Mouse (Mus musculus) embryonic facial prominence, embryonic 11.5 days (tissue): ENCODE results near the gene Ephb2. TPM values are rescaled to one million over a fixed set of nuclear protein-coding genes. Genes with fewer than 3 reads are reported as not detected.

Experiments
- ATAC-seq: fragments of 200-750 bp; cut with Nextera tagmentation; replicated peaks from 2 replicates; pipeline ENCODE4 v1.8.0; 2017; ENCODE audit warnings: low read depth; ENCODE audit not compliant: insufficient number of reproducible peaks, low FRiP score, low TSS enrichment
- DNase-seq: peaks from one replicate; pipeline ENCODE4 v3.0.0-alpha.2; 2015; ENCODE audit warnings: low spot score
- H3K27ac ChIP-seq: fragments of 300-500 bp; sonication (generic); replicated peaks from 2 replicates; pipeline ENCODE4 v1.5.1; 2014; ENCODE audit warnings: mild to moderate bottlenecking, low read depth, low read length, control low read depth
- H3K27me3 ChIP-seq: fragments of 300-500 bp; sonication (generic); 2 replicates; pipeline ENCODE4 v1.6.1; 2014; ENCODE audit warnings: mild to moderate bottlenecking, low read length, moderate library complexity, mixed read lengths; ENCODE audit not compliant: control insufficient read depth, insufficient read depth
- H3K36me3 ChIP-seq: fragments of 300-500 bp; sonication (generic); replicated peaks from 2 replicates; pipeline ENCODE4 v1.6.1; 2014; ENCODE audit warnings: low read depth, mild to moderate bottlenecking, low read length, moderate library complexity, mixed read lengths; ENCODE audit not compliant: control insufficient read depth, insufficient read depth
- H3K4me1 ChIP-seq: fragments of 300-500 bp; sonication (generic); 2 replicates; pipeline ENCODE4 v1.6.1; 2014; ENCODE audit warnings: low read length, mixed read lengths; ENCODE audit not compliant: control insufficient read depth, insufficient read depth
- H3K4me2 ChIP-seq: fragments of 300-500 bp; sonication (generic); 2 replicates; pipeline ENCODE4 v1.6.1; 2014; ENCODE audit warnings: low read depth, mild to moderate bottlenecking, control low read depth, low read length, moderate library complexity
- H3K4me3 ChIP-seq: fragments of 300-500 bp; sonication (generic); 2 replicates; pipeline ENCODE4 v1.5.1; 2014; ENCODE audit warnings: low read depth, low read length, control low read depth
- H3K9ac ChIP-seq: fragments of 300-500 bp; sonication (generic); replicated peaks from 2 replicates; pipeline ENCODE4 v1.6.1; 2014; ENCODE audit warnings: mild to moderate bottlenecking, control low read depth, low read length
- H3K9me3 ChIP-seq: fragments of 300-500 bp; sonication (generic); replicated peaks from 2 replicates; pipeline ENCODE4 v1.6.1; 2016; ENCODE audit warnings: mild to moderate bottlenecking, low read length, inconsistent platforms, mixed read lengths; ENCODE audit not compliant: control insufficient read depth
- WGBS: fragments of 180-500 bp; shearing (Covaris S2); extraction: QIAGEN DNeasy Blood & Tissue Kit; methylation state at CpG from one replicate; pipeline ENCODE4 v1.1.7; 2014; 5-methylcytosine and 5-hydroxymethylcytosine counted together
- polyA plus RNA-seq: library from polyadenylated mRNA; unstranded; fragments of >200 nt; fragmentation: Nextera tagmentation; extraction: Ambion mirVana; gene quantifications from 2 replicates; pipeline ENCODE4 v1.2.1, GENCODE M21; 2014

The Ephb2 gene
- polyA plus RNA-seq, 1 experiment from 2014 or later = 11.7 TPM

DNA sequence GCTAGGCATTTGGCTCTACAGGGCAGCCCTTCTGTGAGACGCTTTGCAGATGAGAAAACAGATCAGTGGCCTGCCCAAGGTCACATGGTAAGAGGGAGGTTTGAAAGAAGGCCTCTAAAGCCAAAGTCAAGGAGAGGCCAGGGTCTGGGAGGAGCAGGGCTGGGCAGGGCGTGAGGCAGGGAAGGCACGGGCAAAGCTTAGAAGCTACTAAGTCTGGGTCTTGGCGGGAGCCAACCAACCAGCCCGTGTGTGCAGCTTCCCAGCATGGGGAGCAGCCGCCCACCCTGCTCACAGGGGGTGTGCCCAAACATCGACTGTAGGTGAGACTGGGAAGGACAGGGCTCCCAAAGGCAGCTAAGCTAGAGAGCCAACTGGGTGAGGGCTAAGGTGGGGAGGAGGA lies 70.7 kb downstream of the Ephb2 start:
- Histone ChIP-seq H3K9ac (peak overlapping the region; percentile 25), H3K9me3 (no peaks in the 10 kb centered on the region), H3K36me3 (peaks cover 5% of the 10 kb centered on the region), H3K4me2 (no peak overlapping the region), H3K4me3 (no peak overlapping the region), H3K27ac (0 out of 2 replicates have a peak overlapping the region, but pooled peaks have one; percentile 8), H3K4me1 (peaks cover 12% of the 10 kb centered on the region), H3K27me3 (no peaks in the 10 kb centered on the region)
- DNase-seq = no peak
- no peak for ATAC-seq
- 63% methylated on average over 7 of the region's 7 CpGs for WGBS

DNA sequence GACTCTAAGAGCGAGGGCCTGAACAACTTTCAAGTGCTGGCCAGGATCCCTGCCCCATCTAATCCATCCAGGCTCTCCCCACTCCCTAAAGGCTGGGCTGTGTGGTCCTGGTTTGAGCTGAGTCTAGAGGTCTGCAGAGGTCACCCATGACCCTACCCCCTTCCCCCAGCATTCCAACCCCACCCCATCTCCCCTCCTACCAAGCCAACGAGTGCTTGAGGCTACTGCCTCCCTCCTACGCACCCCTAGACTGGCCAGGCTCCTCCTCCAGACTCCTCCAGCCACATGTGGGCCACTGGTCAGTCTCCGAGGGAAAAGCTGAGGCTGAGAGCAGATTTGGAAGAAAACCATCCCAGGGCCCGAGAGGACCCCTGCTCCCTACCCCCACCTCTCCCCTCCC lies 72.4 kb downstream of the Ephb2 start:
- H3K27ac ChIP-seq = no peak overlapping the region
- no peak overlapping the region for H3K4me3 ChIP-seq
- H3K4me2 ChIP-seq = no peak overlapping the region
- ATAC-seq (no peak), DNase-seq (no peak)
- no peak overlapping the region for H3K9ac ChIP-seq
- no peaks in the 10 kb centered on the region for H3K36me3 ChIP-seq
- WGBS = 30% methylated on average over 5 of the region's 5 CpGs
- H3K4me1 ChIP-seq = peaks cover 12% of the 10 kb centered on the region
- H3K27me3 ChIP-seq = no peaks in the 10 kb centered on the region
- no peaks in the 10 kb centered on the region for H3K9me3 ChIP-seq

DNA sequence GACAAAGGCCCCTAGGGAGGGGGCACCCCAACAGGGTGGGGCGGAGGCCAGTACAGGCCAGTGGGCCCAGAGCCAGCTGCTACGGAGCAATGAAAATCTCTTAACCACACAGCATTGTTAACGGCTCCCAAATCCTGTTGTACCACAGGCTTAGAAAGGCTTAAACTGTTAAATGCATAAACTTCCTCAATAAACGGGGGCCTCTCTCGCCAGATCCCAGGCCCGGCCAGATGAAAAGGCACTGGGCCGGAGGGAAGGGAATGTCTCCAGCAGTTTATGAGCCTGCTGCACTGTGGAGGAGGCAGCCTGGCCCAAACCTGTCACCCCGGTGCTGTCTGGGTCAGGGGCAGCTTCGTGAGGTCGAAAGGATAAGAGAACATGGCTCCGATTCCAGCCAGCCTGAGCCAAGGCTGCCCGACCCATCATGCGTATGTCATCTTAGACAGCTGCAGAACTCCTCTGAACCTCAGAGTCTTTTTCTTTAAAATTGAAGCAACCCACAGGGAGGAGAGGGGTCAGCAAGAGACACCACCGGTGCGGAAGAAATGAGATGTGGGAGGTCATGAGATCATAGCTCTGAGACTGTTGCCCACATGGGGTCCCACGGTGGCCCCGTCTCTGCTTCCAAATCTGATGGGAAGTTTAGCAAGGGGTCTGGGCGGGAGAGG lies 73.9 kb downstream of the Ephb2 start:
- Histone ChIP-seq H3K27ac (0 out of 2 replicates have a peak overlapping the region, but pooled peaks have one; percentile 9), H3K9me3 (no peaks in the 10 kb centered on the region), H3K9ac (no peak overlapping the region), H3K4me3 (no peak overlapping the region), H3K27me3 (no peaks in the 10 kb centered on the region), H3K36me3 (no peaks in the 10 kb centered on the region), H3K4me2 (no peak overlapping the region), H3K4me1 (peaks cover 21% of the 10 kb centered on the region)
- 41% methylated on average over 18 of the region's 18 CpGs for WGBS
- ATAC-seq = no peak
- no peak for DNase-seq

DNA sequence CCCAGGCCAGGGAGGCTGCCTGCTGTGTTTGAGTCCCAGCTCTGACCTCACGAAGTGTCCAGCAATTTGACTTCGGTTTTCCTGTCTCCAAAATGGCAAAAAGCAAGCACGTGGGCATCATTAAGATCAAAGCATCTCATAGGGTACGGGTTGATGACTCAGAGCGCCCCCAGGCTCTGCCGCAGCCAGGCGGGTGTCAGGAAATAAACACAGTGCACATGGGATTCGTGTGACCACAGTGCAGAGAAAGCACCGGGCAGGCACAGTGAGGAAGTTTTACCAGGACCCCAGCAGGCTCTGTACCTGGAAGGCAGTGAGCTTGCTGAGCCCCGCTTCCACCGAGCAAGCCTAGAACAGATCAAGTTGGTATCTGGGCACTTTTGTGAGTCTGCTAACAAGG lies 74.9 kb downstream of the Ephb2 start:
- Histone ChIP-seq H3K9me3 (no peaks in the 10 kb centered on the region), H3K4me2 (no peak overlapping the region), H3K4me1 (peaks cover 26% of the 10 kb centered on the region), H3K4me3 (no peak overlapping the region), H3K27me3 (no peaks in the 10 kb centered on the region), H3K36me3 (no peaks in the 10 kb centered on the region), H3K27ac (no peak overlapping the region), H3K9ac (no peak overlapping the region)
- peak; percentile 57 for DNase-seq
- ATAC-seq = no peak
- 29% methylated on average over 11 of the region's 11 CpGs for WGBS

DNA sequence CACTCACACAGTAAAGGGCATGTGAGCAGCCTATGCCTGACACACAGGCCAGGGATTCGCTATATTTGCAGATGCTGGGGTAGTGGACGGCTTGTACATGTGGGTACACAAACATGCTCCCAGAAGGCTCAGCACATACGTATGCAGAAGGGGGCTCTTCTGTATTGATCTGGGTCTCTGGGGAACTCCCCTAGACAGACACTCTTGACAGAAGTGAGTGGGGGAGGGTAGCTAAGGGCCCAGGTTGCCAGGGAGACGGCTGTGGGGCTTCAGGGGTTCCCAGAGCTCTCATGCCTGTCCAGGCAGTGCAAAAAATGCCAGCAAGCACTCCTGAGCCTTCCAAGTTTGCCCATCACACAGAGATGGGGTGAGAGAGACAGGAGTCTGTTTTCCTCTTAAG lies 78.7 kb downstream of the Ephb2 start:
- Histone ChIP-seq H3K4me2 (peak overlapping the region; percentile 10), H3K27ac (peak overlapping the region; percentile 61), H3K27me3 (no peaks in the 10 kb centered on the region), H3K9me3 (no peaks in the 10 kb centered on the region), H3K4me1 (peaks cover 25% of the 10 kb centered on the region), H3K9ac (0 out of 2 replicates have a peak overlapping the region, but pooled peaks have one; percentile 18), H3K36me3 (no peaks in the 10 kb centered on the region), H3K4me3 (no peak overlapping the region)
- ATAC-seq (0 out of 2 replicates have a peak, but pooled peaks have one; percentile 1), DNase-seq (peak; percentile 45)
- WGBS = 49% methylated on average over 4 of the region's 4 CpGs

DNA sequence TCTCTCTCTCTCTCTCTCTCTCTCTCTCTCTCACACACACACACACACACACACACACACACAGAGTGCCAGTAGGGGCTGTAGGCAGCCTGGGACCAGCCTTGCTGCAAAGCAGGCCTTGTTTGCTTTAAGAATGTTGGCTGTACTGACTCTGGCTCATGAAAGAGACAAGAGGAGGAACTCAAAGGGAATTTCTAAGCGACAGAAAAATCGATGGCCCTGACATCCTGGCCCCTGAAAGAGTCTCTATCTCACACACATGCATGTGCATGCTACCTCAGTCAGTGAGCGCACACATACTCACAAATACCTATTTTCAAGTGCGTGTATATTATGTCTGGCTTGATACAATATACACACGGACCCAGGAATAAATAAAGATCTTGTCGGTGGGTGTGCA lies 79.3 kb downstream of the Ephb2 start:
- no peak for ATAC-seq
- Histone ChIP-seq H3K9me3 (no peaks in the 10 kb centered on the region), H3K4me1 (peaks cover 20% of the 10 kb centered on the region), H3K4me3 (no peak overlapping the region), H3K27ac (peak overlapping the region; percentile 61), H3K27me3 (no peaks in the 10 kb centered on the region), H3K36me3 (no peaks in the 10 kb centered on the region), H3K4me2 (no peak overlapping the region), H3K9ac (no peak overlapping the region)
- no peak for DNase-seq
- WGBS = 55% methylated on average over 6 of the region's 6 CpGs

DNA sequence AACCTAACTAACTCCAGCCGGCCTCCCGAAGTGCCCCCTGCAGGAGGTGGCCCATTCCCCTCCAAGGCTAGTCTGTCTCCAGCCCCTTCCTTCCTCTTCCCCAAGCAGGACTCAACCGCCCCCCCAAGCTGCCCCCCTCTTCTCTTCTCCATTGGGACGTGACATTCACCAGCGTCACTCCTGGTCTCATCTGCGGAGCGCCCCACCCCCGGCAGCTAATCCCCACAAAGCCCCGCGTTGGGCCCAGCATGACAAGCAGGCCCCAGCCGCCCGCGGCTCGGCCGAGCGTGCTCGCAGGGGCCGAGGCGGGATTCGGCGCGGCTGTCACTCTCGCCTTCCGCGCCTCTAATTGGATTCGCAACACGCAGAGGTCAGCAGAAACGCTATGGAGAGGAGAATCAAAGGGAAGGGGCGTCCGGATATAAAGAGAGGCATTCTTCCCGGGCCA lies 80.4 kb downstream of the Ephb2 start:
- Histone ChIP-seq H3K27ac (peak overlapping the region; percentile 61), H3K4me1 (peaks cover 17% of the 10 kb centered on the region), H3K4me3 (peak overlapping the region; percentile 19; the same call in 1 of the 2 replicates), H3K36me3 (no peaks in the 10 kb centered on the region), H3K4me2 (peak overlapping the region; percentile 42), H3K27me3 (no peaks in the 10 kb centered on the region; the same call in 1 of the 2 replicates), H3K9me3 (no peaks in the 10 kb centered on the region), H3K9ac (peak overlapping the region; percentile 23; the same call in 1 of the 2 replicates)
- peak; percentile 86 for DNase-seq
- ATAC-seq = peak; percentile 75
- under 1% methylated on average over 31 of the region's 31 CpGs for WGBS

DNA sequence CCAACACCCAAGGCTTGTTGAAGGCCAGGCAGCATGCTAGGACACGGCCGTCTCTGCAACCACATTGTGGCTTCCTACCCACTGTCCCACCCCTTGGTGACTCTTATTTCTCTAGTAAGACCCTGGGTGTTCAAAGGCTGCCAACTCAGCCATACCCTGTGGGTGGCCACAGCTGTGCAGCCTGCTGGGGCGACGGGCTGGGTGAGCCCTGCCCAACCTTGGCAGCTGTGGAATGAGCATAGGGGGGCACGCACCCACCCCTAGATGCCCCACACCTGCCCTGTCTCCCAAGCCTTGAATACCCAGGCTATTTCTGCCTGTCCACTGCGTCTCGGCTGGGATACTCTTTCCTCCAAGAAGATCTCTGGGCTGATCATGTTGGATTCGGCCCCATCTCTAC lies 81.5 kb downstream of the Ephb2 start:
- 0 out of 2 replicates have a peak overlapping the region, but pooled peaks have one; percentile 9 for H3K9ac ChIP-seq
- WGBS = 82% methylated on average over 8 of the region's 8 CpGs
- DNase-seq = no peak

More for the DNA sequence above, 81.5 kb downstream of the Ephb2 start:
- Histone ChIP-seq H3K27me3 (no peaks in the 10 kb centered on the region; the same call in 1 of the 2 replicates), H3K4me1 (peaks cover 23% of the 10 kb centered on the region), H3K27ac (no peak overlapping the region), H3K4me3 (no peak overlapping the region), H3K9me3 (no peaks in the 10 kb centered on the region), H3K4me2 (no peak overlapping the region), H3K36me3 (no peaks in the 10 kb centered on the region)
- ATAC-seq = no peak
